Mouse (Mus musculus): Measurements from ENCODE around the gene Mup12. TPM values are rescaled to one million over a fixed set of nuclear protein-coding genes. Genes with fewer than 3 reads are reported as not detected.
"Not testable (repeated sequence)": the region's sequence is repeated elsewhere in the genome, so short reads cannot be mapped to it uniquely, and the experiment has no call there.

Mup12 gene
- 0.44 TPM in 1 of 2 replicates, not detected in the other for polyA plus RNA-seq (2015; fragmentation: Nextera tagmentation; extraction: Ambion mirVana)

- not testable (repeated sequence) for DNase-seq (ENCODE audit: low spot score)
Observed at GRCm38 (mm10) chr4:60741226-60741625, at the start of gene Mup12. Mup12 (minus strand) TSS chr4:60741326.

Other genes starting within 250 kb of the Mup12 start
- 0.26 TPM in 1 of 2 replicates, not detected in the other for gene Mup1, start 239.4 kb downstream of the Mup12 start, polyA plus RNA-seq (2015; fragmentation: Nextera tagmentation; extraction: Ambion mirVana)
- not detected in 2 replicates for gene Mup10, start 159.1 kb downstream of the Mup12 start, polyA plus RNA-seq (2015; fragmentation: Nextera tagmentation; extraction: Ambion mirVana)
- 0.31 TPM in 1 of 2 replicates, not detected in the other for gene Mup11, start 78.9 kb downstream of the Mup12 start, polyA plus RNA-seq (2015; fragmentation: Nextera tagmentation; extraction: Ambion mirVana)
- not detected in 2 replicates for gene Mup22, start 80.1 kb upstream of the Mup12 start, polyA plus RNA-seq (2015; fragmentation: Nextera tagmentation; extraction: Ambion mirVana)

Measured in thymus, postnatal 0 days (tissue).